Mouse (Mus musculus): ENCODE results near the gene Pdx1. TPM values are rescaled to one million over a fixed set of nuclear protein-coding genes. Genes with fewer than 3 reads are reported as not detected.

Gene Pdx1
- polyA plus RNA-seq, 1 experiment from 2014 or later = not detected

Small RNA genes lying within 50 kb of the gene (microRNA-seq; reads per million reads assigned to microRNA genes)
- not detected for gene Mir7k

Other genes with a start within 250 kb of the Pdx1 start
- 13.0 TPM in 2 replicates for gene Lnx2, start 193.4 kb upstream of the Pdx1 start, polyA plus RNA-seq (2014; fragmentation: Nextera tagmentation; extraction: Ambion mirVana)
- gene Polr1d, start 192.9 kb upstream of the Pdx1 start, polyA plus RNA-seq (2014; fragmentation: Nextera tagmentation; extraction: Ambion mirVana) = 97.6 and 99.3 TPM in 2 replicates
- gene Gsx1, start 81.3 kb upstream of the Pdx1 start, polyA plus RNA-seq (2014; fragmentation: Nextera tagmentation; extraction: Ambion mirVana) = not detected in 2 replicates
- not detected in 2 replicates for gene Cdx2, start 37.3 kb downstream of the Pdx1 start, polyA plus RNA-seq (2014; fragmentation: Nextera tagmentation; extraction: Ambion mirVana)
- not detected in 2 replicates for gene Urad, start 52.5 kb downstream of the Pdx1 start, polyA plus RNA-seq (2014; fragmentation: Nextera tagmentation; extraction: Ambion mirVana)
- gene Flt3, start 130.5 kb downstream of the Pdx1 start, polyA plus RNA-seq (2014; fragmentation: Nextera tagmentation; extraction: Ambion mirVana) = 0.08 TPM in 1 of 2 replicates, not detected in the other
- gene Pan3, start 160.2 kb downstream of the Pdx1 start, polyA plus RNA-seq (2014; fragmentation: Nextera tagmentation; extraction: Ambion mirVana) = 54.5 and 55.8 TPM in 2 replicates

Data from heart, embryonic 14.5 days (tissue).